Mouse (Mus musculus) neutrophil, adult 5-6 weeks (primary cell): ENCODE results near the gene Mbd5. TPM values are rescaled to one million over a fixed set of nuclear protein-coding genes. Genes with fewer than 3 reads are reported as not detected.

Source experiments
- total RNA-seq: library from RNA; stranded (forward); fragments of 200-1000 nt; gene quantifications from 2 replicates; pipeline ENCODE4 v1.2.3, GENCODE M21; 2017

Mbd5 gene
- total RNA-seq, 1 experiment from 2014 or later = 51.8 TPM

Other genes starting within 250 kb of the Mbd5 start
- 2.9 and 3.6 TPM in 2 replicates for gene Acvr2a, start 135.4 kb upstream of the Mbd5 start, total RNA-seq
- gene Orc4, start 769 bp downstream of the Mbd5 start, total RNA-seq = 90.7 and 155 TPM in 2 replicates